Mouse (Mus musculus): ENCODE measurements around the gene Rnf180. TPM values are rescaled to one million over a fixed set of nuclear protein-coding genes. Genes with fewer than 3 reads are reported as not detected.

Rnf180 gene
- polyA plus RNA-seq, 1 experiment from 2014 or later = 34.5 TPM

- Histone ChIP-seq H3K4me1 (ENCODE audit: control insufficient read depth, insufficient read depth, low read length) (no peaks in the 10 kb centered on the region), H3K27me3 (ENCODE audit: control insufficient read depth, insufficient read depth, low read length) (no peaks in the 10 kb centered on the region), H3K4me2 (ENCODE audit: low read length) (no peak overlapping the region), H3K9ac (replicated peaks; ENCODE audit: low read length) (no peak overlapping the region), H3K9me3 (ENCODE audit: control insufficient read depth, low read length) (peaks cover 4% of the 10 kb centered on the region), H3K36me3 (ENCODE audit: control insufficient read depth, insufficient read depth, low read length) (peaks cover 10% of the 10 kb centered on the region; the same call in 1 of the 2 replicates), H3K4me3 (replicated peaks; ENCODE audit: low read depth, low read length) (no peak overlapping the region), H3K27ac (replicated peaks; ENCODE audit: low read depth, low read length) (no peak overlapping the region)
- DNase-seq = no peak
- no peak for ATAC-seq (ENCODE audit: low FRiP score, low TSS enrichment)
- 81% methylated on average over 6 of the region's 6 CpGs for WGBS
Measured at GRCm38 (mm10) chr13:105267464-105267863, 27.2 kb downstream of the Rnf180 start.

- DNase-seq = peak; percentile 83
- Histone ChIP-seq H3K4me1 (ENCODE audit: control insufficient read depth, insufficient read depth, low read length) (no peaks in the 10 kb centered on the region), H3K36me3 (ENCODE audit: control insufficient read depth, insufficient read depth, low read length) (peaks cover 10% of the 10 kb centered on the region; the same call in 1 of the 2 replicates), H3K4me2 (ENCODE audit: low read length) (no peak overlapping the region), H3K27me3 (ENCODE audit: control insufficient read depth, insufficient read depth, low read length) (no peaks in the 10 kb centered on the region), H3K9me3 (ENCODE audit: control insufficient read depth, low read length) (no peaks in the 10 kb centered on the region), H3K4me3 (replicated peaks; ENCODE audit: low read depth, low read length) (no peak overlapping the region), H3K27ac (replicated peaks; ENCODE audit: low read depth, low read length) (no peak overlapping the region), H3K9ac (replicated peaks; ENCODE audit: low read length) (no peak overlapping the region)
- WGBS = 58% methylated on average over 3 of the region's 3 CpGs
- ATAC-seq (ENCODE audit: low FRiP score, low TSS enrichment) = peak; percentile 50; the same call in 1 of the 2 replicates
Measured at GRCm38 (mm10) chr13:105266746-105267145, 27.9 kb downstream of the Rnf180 start.

- Histone ChIP-seq H3K4me3 (replicated peaks; ENCODE audit: low read depth, low read length) (no peak overlapping the region), H3K36me3 (ENCODE audit: control insufficient read depth, insufficient read depth, low read length) (no peaks in the 10 kb centered on the region), H3K9me3 (ENCODE audit: control insufficient read depth, low read length) (0 out of 2 replicates have a peak, but pooled peaks cover 4% of the 10 kb centered on the region), H3K27ac (replicated peaks; ENCODE audit: low read depth, low read length) (no peak overlapping the region), H3K4me2 (ENCODE audit: low read length) (no peak overlapping the region), H3K4me1 (ENCODE audit: control insufficient read depth, insufficient read depth, low read length) (no peaks in the 10 kb centered on the region), H3K9ac (replicated peaks; ENCODE audit: low read length) (no peak overlapping the region), H3K27me3 (ENCODE audit: control insufficient read depth, insufficient read depth, low read length) (no peaks in the 10 kb centered on the region)
- 7% methylated on average over 4 of the region's 4 CpGs for WGBS
- peak; percentile 14 for DNase-seq
- no peak; the same call in 1 of the 2 replicates for ATAC-seq (ENCODE audit: low FRiP score, low TSS enrichment)
Measured at GRCm38 (mm10) chr13:105256757-105257433, 37.7 kb downstream of the Rnf180 start.

- H3K36me3 ChIP-seq (ENCODE audit: control insufficient read depth, insufficient read depth, low read length) = no peaks in the 10 kb centered on the region
- no peak overlapping the region for H3K4me3 ChIP-seq (replicated peaks; ENCODE audit: low read depth, low read length)
- H3K4me2 ChIP-seq (ENCODE audit: low read length) = no peak overlapping the region
- no peaks in the 10 kb centered on the region for H3K9me3 ChIP-seq (ENCODE audit: control insufficient read depth, low read length)
- peaks cover 6% of the 10 kb centered on the region; the same call in 1 of the 2 replicates for H3K4me1 ChIP-seq (ENCODE audit: control insufficient read depth, insufficient read depth, low read length)
- H3K27ac ChIP-seq (replicated peaks; ENCODE audit: low read depth, low read length) = peak overlapping the region; percentile 73
- 22% methylated on average over 4 of the region's 4 CpGs for WGBS
- H3K27me3 ChIP-seq (ENCODE audit: control insufficient read depth, insufficient read depth, low read length) = no peaks in the 10 kb centered on the region
- DNase-seq = peak; percentile 47
- H3K9ac ChIP-seq (replicated peaks; ENCODE audit: low read length) = no peak overlapping the region
- ATAC-seq (ENCODE audit: low FRiP score, low TSS enrichment) = peak; percentile 28; the same call in 1 of the 2 replicates
Measured at GRCm38 (mm10) chr13:105250767-105251166, 43.8 kb downstream of the Rnf180 start.

DNA sequence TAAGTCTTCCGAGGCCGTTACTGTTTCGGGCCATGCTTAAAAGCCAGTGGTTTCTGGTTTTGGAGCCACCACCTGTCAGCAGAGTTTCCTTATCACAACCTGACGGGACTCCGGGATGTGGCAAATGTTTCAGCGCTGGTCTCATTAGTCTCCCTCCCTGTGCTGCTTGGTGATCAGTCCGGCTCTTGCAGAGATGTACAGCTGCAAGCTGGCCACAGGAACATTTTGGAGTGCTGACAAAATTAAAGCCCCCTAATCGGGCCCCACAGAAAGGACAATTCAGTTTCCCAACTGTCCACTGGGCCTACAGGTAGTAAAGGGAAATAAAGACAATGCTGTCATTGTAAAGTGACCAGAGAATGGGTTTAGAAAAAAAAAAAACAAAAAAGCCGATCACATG is 44.4 kb downstream of the Rnf180 start:
- Histone ChIP-seq H3K27ac (replicated peaks; ENCODE audit: low read depth, low read length) (peak overlapping the region; percentile 73), H3K9me3 (ENCODE audit: control insufficient read depth, low read length) (no peaks in the 10 kb centered on the region), H3K4me3 (replicated peaks; ENCODE audit: low read depth, low read length) (no peak overlapping the region; the same call in 1 of the 2 replicates), H3K9ac (replicated peaks; ENCODE audit: low read length) (no peak overlapping the region), H3K4me1 (ENCODE audit: control insufficient read depth, insufficient read depth, low read length) (peaks cover 6% of the 10 kb centered on the region; the same call in 1 of the 2 replicates), H3K27me3 (ENCODE audit: control insufficient read depth, insufficient read depth, low read length) (no peaks in the 10 kb centered on the region), H3K4me2 (ENCODE audit: low read length) (peak overlapping the region; percentile 9), H3K36me3 (ENCODE audit: control insufficient read depth, insufficient read depth, low read length) (no peaks in the 10 kb centered on the region)
- ATAC-seq (ENCODE audit: low FRiP score, low TSS enrichment) (peak; percentile 38; the same call in 1 of the 2 replicates), DNase-seq (peak; percentile 39)
- WGBS = 44% methylated on average over 9 of the region's 9 CpGs

DNA sequence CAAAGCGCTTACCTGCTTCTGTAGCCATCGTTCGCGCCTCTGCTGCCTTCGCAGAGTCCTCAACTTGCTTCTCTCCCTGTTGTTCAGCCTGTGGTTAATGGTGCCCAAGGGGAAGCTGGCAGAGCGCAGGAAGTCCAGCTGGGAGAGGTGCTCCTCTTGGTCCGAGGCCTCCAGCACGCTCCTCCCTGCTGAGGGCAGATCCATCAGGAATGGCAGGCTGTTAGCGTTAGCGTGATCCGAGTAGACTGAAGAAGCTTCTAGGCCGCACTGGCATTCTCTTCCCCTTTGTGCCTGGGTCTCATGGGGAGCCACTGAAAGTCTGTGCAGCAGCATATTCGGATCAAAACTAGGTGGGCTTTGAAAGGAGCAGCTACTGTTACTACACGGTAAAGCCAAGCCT is 45.0 kb downstream of the Rnf180 start:
- DNase-seq = peak; percentile 13
- no peak for ATAC-seq (ENCODE audit: low FRiP score, low TSS enrichment)
- WGBS = 79% methylated on average over 14 of the region's 14 CpGs

DNA sequence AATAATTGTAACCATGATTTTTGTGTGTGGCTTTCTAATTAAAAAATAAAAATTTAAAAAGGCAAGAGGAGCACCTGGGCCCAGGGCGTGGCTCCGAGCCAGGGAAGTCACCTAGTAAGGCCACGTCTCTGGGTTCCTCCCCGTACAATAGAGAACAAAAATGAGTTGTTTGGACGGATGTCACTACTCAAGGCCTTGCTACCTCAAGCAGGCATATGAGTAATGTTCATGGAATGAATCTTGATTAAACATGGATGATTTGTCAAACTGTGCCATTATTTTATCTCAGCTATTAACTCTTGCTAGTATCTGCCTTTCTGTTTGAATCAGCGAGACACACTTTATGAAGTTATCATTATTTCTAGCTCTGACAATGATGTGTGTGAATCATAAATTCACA is 46.9 kb downstream of the Rnf180 start:
- Histone ChIP-seq H3K4me2 (ENCODE audit: low read length) (no peak overlapping the region), H3K4me1 (ENCODE audit: control insufficient read depth, insufficient read depth, low read length) (peaks cover 6% of the 10 kb centered on the region; the same call in 1 of the 2 replicates), H3K27ac (replicated peaks; ENCODE audit: low read depth, low read length) (no peak overlapping the region), H3K4me3 (replicated peaks; ENCODE audit: low read depth, low read length) (no peak overlapping the region), H3K9ac (replicated peaks; ENCODE audit: low read length) (no peak overlapping the region), H3K36me3 (ENCODE audit: control insufficient read depth, insufficient read depth, low read length) (peaks cover 5% of the 10 kb centered on the region; the same call in 1 of the 2 replicates), H3K9me3 (ENCODE audit: control insufficient read depth, low read length) (no peaks in the 10 kb centered on the region), H3K27me3 (ENCODE audit: control insufficient read depth, insufficient read depth, low read length) (no peaks in the 10 kb centered on the region)
- DNase-seq (no peak), ATAC-seq (ENCODE audit: low FRiP score, low TSS enrichment) (no peak)
- WGBS = 90% methylated on average over 6 of the region's 6 CpGs

More for the DNA sequence above, 45.0 kb downstream of the Rnf180 start:
- Histone ChIP-seq H3K4me3 (replicated peaks; ENCODE audit: low read depth, low read length) (no peak overlapping the region), H3K27ac (replicated peaks; ENCODE audit: low read depth, low read length) (peak overlapping the region; percentile 73), H3K27me3 (ENCODE audit: control insufficient read depth, insufficient read depth, low read length) (no peaks in the 10 kb centered on the region), H3K4me2 (ENCODE audit: low read length) (peak overlapping the region; percentile 9), H3K9ac (replicated peaks; ENCODE audit: low read length) (no peak overlapping the region), H3K4me1 (ENCODE audit: control insufficient read depth, insufficient read depth, low read length) (peaks cover 6% of the 10 kb centered on the region; the same call in 1 of the 2 replicates), H3K36me3 (ENCODE audit: control insufficient read depth, insufficient read depth, low read length) (peaks cover 5% of the 10 kb centered on the region; the same call in 1 of the 2 replicates), H3K9me3 (ENCODE audit: control insufficient read depth, low read length) (no peaks in the 10 kb centered on the region)

DNA sequence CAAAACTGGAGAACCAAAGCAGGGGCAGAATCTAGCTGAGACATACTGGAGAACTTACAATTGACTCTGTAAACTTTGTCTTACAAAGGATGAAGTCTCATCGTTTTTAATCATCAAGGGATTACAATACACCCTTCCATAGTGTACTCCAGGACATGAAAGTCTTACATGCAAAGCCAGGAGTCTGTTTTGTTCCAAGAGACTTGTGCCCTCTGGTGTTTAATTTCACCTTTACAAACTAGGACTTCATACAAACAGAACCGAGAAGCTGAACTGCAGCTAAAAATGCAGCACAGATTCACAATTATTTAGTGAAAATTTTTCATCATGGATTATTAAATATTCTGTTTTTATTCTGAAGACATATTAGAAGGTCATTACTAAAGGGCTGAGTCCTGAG is 53.8 kb downstream of the Rnf180 start:
- 72% methylated on average over 2 of the region's 2 CpGs for WGBS
- Histone ChIP-seq H3K9ac (replicated peaks; ENCODE audit: low read length) (no peak overlapping the region), H3K4me1 (ENCODE audit: control insufficient read depth, insufficient read depth, low read length) (no peaks in the 10 kb centered on the region), H3K4me3 (replicated peaks; ENCODE audit: low read depth, low read length) (no peak overlapping the region), H3K4me2 (ENCODE audit: low read length) (no peak overlapping the region), H3K27me3 (ENCODE audit: control insufficient read depth, insufficient read depth, low read length) (no peaks in the 10 kb centered on the region), H3K9me3 (ENCODE audit: control insufficient read depth, low read length) (no peaks in the 10 kb centered on the region), H3K27ac (replicated peaks; ENCODE audit: low read depth, low read length) (no peak overlapping the region), H3K36me3 (ENCODE audit: control insufficient read depth, insufficient read depth, low read length) (peaks cover 8% of the 10 kb centered on the region; the same call in 1 of the 2 replicates)
- DNase-seq = peak; percentile 29
- no peak for ATAC-seq (ENCODE audit: low FRiP score, low TSS enrichment)

- H3K4me1 ChIP-seq (ENCODE audit: control insufficient read depth, insufficient read depth, low read length) = no peaks in the 10 kb centered on the region
- no peak overlapping the region for H3K4me3 ChIP-seq (replicated peaks; ENCODE audit: low read depth, low read length)
- H3K27me3 ChIP-seq (ENCODE audit: control insufficient read depth, insufficient read depth, low read length) = no peaks in the 10 kb centered on the region
- 66% methylated on average over 4 of the region's 4 CpGs for WGBS
- ATAC-seq (ENCODE audit: low FRiP score, low TSS enrichment) (no peak), DNase-seq (no peak)
- H3K9me3 ChIP-seq (ENCODE audit: control insufficient read depth, low read length) = no peaks in the 10 kb centered on the region
- H3K36me3 ChIP-seq (ENCODE audit: control insufficient read depth, insufficient read depth, low read length) = no peaks in the 10 kb centered on the region
- H3K4me2 ChIP-seq (ENCODE audit: low read length) = no peak overlapping the region
- no peak overlapping the region for H3K27ac ChIP-seq (replicated peaks; ENCODE audit: low read depth, low read length)
- H3K9ac ChIP-seq (replicated peaks; ENCODE audit: low read length) = no peak overlapping the region
Measured at GRCm38 (mm10) chr13:105227126-105227525, 67.5 kb downstream of the Rnf180 start.

Data from midbrain, embryonic 14.5 days (tissue).